Mouse (Mus musculus): Measurements from ENCODE around the gene Zc3h12a. TPM values are rescaled to one million over a fixed set of nuclear protein-coding genes. Genes with fewer than 3 reads are reported as not detected.
A peak's percentile ranks its signal among the peaks of the same experiment; 100 is the strongest.

Gene Zc3h12a
- polyA plus RNA-seq, 2 experiments: 0.39 to 0.79 TPM

GRCm38 (mm10) chr4:125131493-125131892 lies 3.9 kb upstream of the Zc3h12a start:
- TF ChIP-seq EP300 (IDR thresholded peaks at IDR 0.05; ENCODE audit: low read depth): no peak
- TF ChIP-seq CTCF (IDR thresholded peaks at IDR 0.05; ENCODE audit: low read depth): no peak
- ATAC-seq (ENCODE audit: insufficient read depth) (no peak), DNase-seq (ENCODE audit: low read depth in 3 of 3, low spot score in 3 of 3) (no peak)
- H3K27ac ChIP-seq: no peak overlapping the region
- WGBS (ENCODE audit: insufficient replicate concordance): 23% methylated on average over 4 of the region's 4 CpGs
- H3K9me3 ChIP-seq (ENCODE audit: control insufficient read depth, low read length): no peaks in the 10 kb centered on the region
- H3K4me3 ChIP-seq (ENCODE audit: insufficient read depth in 1 of 2, low read depth in 2 of 2, low read length in 2 of 2): no peak overlapping the region
- H3K9ac ChIP-seq (replicated peaks): no peak overlapping the region
- H3K36me3 ChIP-seq (replicated peaks; ENCODE audit: control insufficient read depth, insufficient read depth, low read depth): no peaks in the 10 kb centered on the region
- H3K4me1 ChIP-seq (replicated peaks; ENCODE audit: control insufficient read depth in 2 of 2, insufficient read depth in 2 of 2, low read length in 1 of 2): peaks cover 8 to 13% of the 10 kb centered on the region in 2 experiments
- no peaks in the 10 kb centered on the region for H3K27me3 ChIP-seq (ENCODE audit: control insufficient read depth, insufficient read depth, low read length)
- no peak overlapping the region for H3K4me2 ChIP-seq (ENCODE audit: low read depth)

GRCm38 (mm10) chr4:125126761-125127160 lies 879 bp downstream of the Zc3h12a start:
- TF ChIP-seq CTCF (IDR thresholded peaks at IDR 0.05; ENCODE audit: low read depth) (no peak), EP300 (IDR thresholded peaks at IDR 0.05; ENCODE audit: low read depth) (no peak)
- WGBS (ENCODE audit: insufficient replicate concordance): 63% methylated on average over 7 of the region's 7 CpGs
- no peak overlapping the region for H3K27ac ChIP-seq
- no peaks in the 10 kb centered on the region for H3K27me3 ChIP-seq (ENCODE audit: control insufficient read depth, insufficient read depth, low read length)
- H3K9me3 ChIP-seq (ENCODE audit: control insufficient read depth, low read length): no peaks in the 10 kb centered on the region
- H3K4me2 ChIP-seq (ENCODE audit: low read depth): peak overlapping the region; percentile 99
- peak overlapping the region; percentile 64 to 72 for H3K4me3 ChIP-seq (ENCODE audit: insufficient read depth in 1 of 2, low read depth in 2 of 2, low read length in 2 of 2)
- no peaks in the 10 kb centered on the region for H3K36me3 ChIP-seq (replicated peaks; ENCODE audit: control insufficient read depth, insufficient read depth, low read depth)
- no peak overlapping the region for H3K9ac ChIP-seq (replicated peaks)
- DNase-seq (ENCODE audit: low read depth in 3 of 3, low spot score in 3 of 3) (no peak), ATAC-seq (ENCODE audit: insufficient read depth) (no peak)
- peaks cover 8 to 32% of the 10 kb centered on the region in 2 experiments for H3K4me1 ChIP-seq (replicated peaks; ENCODE audit: control insufficient read depth in 2 of 2, insufficient read depth in 2 of 2, low read length in 1 of 2)

GRCm38 (mm10) chr4:125126186-125126585 lies 1.5 kb downstream of the Zc3h12a start:
- WGBS (ENCODE audit: insufficient replicate concordance): 60% methylated on average over 3 of the region's 3 CpGs
- Histone ChIP-seq H3K4me1 (replicated peaks; ENCODE audit: control insufficient read depth in 2 of 2, insufficient read depth in 2 of 2, low read length in 1 of 2) (peaks cover 8 to 30% of the 10 kb centered on the region in 2 experiments), H3K4me3 (ENCODE audit: insufficient read depth in 1 of 2, low read depth in 2 of 2, low read length in 2 of 2) (no peak overlapping the region), H3K4me2 (ENCODE audit: low read depth) (peak overlapping the region; percentile 99; the same call in 1 of the 2 replicates), H3K27me3 (ENCODE audit: control insufficient read depth, insufficient read depth, low read length) (no peaks in the 10 kb centered on the region), H3K27ac (no peak overlapping the region), H3K9me3 (ENCODE audit: control insufficient read depth, low read length) (no peaks in the 10 kb centered on the region), H3K9ac (replicated peaks) (no peak overlapping the region), H3K36me3 (replicated peaks; ENCODE audit: control insufficient read depth, insufficient read depth, low read depth) (no peaks in the 10 kb centered on the region)
- ATAC-seq (ENCODE audit: insufficient read depth) (no peak), DNase-seq (ENCODE audit: low read depth in 3 of 3, low spot score in 3 of 3) (no peak)
- TF ChIP-seq CTCF (IDR thresholded peaks at IDR 0.05; ENCODE audit: low read depth) (no peak), EP300 (IDR thresholded peaks at IDR 0.05; ENCODE audit: low read depth) (no peak)

GRCm38 (mm10) chr4:125125361-125125921 lies 2.2 kb downstream of the Zc3h12a start:
- TF ChIP-seq CTCF (IDR thresholded peaks at IDR 0.05; ENCODE audit: low read depth) (no peak), EP300 (IDR thresholded peaks at IDR 0.05; ENCODE audit: low read depth) (no peak)
- Histone ChIP-seq H3K9ac (replicated peaks) (no peak overlapping the region), H3K4me1 (replicated peaks; ENCODE audit: control insufficient read depth in 2 of 2, insufficient read depth in 2 of 2, low read length in 1 of 2) (peaks cover 8 to 30% of the 10 kb centered on the region in 2 experiments), H3K9me3 (ENCODE audit: control insufficient read depth, low read length) (no peaks in the 10 kb centered on the region), H3K27me3 (ENCODE audit: control insufficient read depth, insufficient read depth, low read length) (no peaks in the 10 kb centered on the region), H3K36me3 (replicated peaks; ENCODE audit: control insufficient read depth, insufficient read depth, low read depth) (no peaks in the 10 kb centered on the region), H3K4me2 (ENCODE audit: low read depth) (no peak overlapping the region), H3K27ac (no peak overlapping the region), H3K4me3 (ENCODE audit: insufficient read depth in 1 of 2, low read depth in 2 of 2, low read length in 2 of 2) (no peak overlapping the region)
- no peak for ATAC-seq (ENCODE audit: insufficient read depth)
- 72% methylated on average over 7 of the region's 7 CpGs for WGBS (ENCODE audit: insufficient replicate concordance)
- DNase-seq (ENCODE audit: low read depth in 3 of 3, low spot score in 3 of 3): no peak

GRCm38 (mm10) chr4:125124424-125125209 lies 3.0 kb downstream of the Zc3h12a start:
- DNase-seq (ENCODE audit: low read depth in 3 of 3, low spot score in 3 of 3) (no peak), ATAC-seq (ENCODE audit: insufficient read depth) (peak; percentile 2; the same call in 1 of the 2 replicates)
- Histone ChIP-seq H3K9ac (replicated peaks) (no peak overlapping the region), H3K27ac (no peak overlapping the region), H3K4me2 (ENCODE audit: low read depth) (no peak overlapping the region), H3K27me3 (ENCODE audit: control insufficient read depth, insufficient read depth, low read length) (no peaks in the 10 kb centered on the region), H3K4me1 (replicated peaks; ENCODE audit: control insufficient read depth in 2 of 2, insufficient read depth in 2 of 2, low read length in 1 of 2) (peaks cover 8 to 30% of the 10 kb centered on the region in 2 experiments), H3K4me3 (ENCODE audit: insufficient read depth in 1 of 2, low read depth in 2 of 2, low read length in 2 of 2) (no peak overlapping the region), H3K36me3 (replicated peaks; ENCODE audit: control insufficient read depth, insufficient read depth, low read depth) (no peaks in the 10 kb centered on the region), H3K9me3 (ENCODE audit: control insufficient read depth, low read length) (no peaks in the 10 kb centered on the region)
- TF ChIP-seq EP300 (IDR thresholded peaks at IDR 0.05; ENCODE audit: low read depth) (no peak), CTCF (IDR thresholded peaks at IDR 0.05; ENCODE audit: low read depth) (no peak)
- 34% methylated on average over 7 of the region's 7 CpGs for WGBS (ENCODE audit: insufficient replicate concordance)

Data from liver, embryonic 14.5 days (tissue).